Mouse (Mus musculus): ENCODE results near the gene Cdhr2. TPM values are rescaled to one million over a fixed set of nuclear protein-coding genes. Genes with fewer than 3 reads are reported as not detected.

The Cdhr2 gene
- not detected in 2 replicates for total RNA-seq (2023)

DNA sequence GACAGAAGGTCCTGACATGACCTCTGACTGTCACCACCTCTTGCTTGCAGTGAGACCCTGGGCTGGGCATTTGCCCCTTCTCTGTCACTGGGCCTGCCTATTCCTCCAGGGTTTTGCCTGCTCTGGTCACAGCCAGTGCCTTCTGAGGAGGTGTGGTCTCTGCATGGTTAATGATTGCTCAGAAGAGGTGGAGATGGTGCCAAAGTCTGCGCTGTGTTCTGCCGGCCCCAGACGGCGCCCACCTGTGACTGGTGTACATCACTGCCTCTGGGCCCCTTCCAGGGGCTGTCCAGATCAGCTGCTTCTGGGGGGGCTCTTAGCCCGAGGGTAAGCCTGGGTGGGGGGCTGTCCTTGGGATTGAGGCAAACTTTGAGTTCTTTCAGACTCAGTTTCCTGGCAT lies at the start of gene Cdhr2:
TSS of gene Cdhr2 (plus strand) at position 219 of the 400 bp plus-strand sequence.

DNA sequence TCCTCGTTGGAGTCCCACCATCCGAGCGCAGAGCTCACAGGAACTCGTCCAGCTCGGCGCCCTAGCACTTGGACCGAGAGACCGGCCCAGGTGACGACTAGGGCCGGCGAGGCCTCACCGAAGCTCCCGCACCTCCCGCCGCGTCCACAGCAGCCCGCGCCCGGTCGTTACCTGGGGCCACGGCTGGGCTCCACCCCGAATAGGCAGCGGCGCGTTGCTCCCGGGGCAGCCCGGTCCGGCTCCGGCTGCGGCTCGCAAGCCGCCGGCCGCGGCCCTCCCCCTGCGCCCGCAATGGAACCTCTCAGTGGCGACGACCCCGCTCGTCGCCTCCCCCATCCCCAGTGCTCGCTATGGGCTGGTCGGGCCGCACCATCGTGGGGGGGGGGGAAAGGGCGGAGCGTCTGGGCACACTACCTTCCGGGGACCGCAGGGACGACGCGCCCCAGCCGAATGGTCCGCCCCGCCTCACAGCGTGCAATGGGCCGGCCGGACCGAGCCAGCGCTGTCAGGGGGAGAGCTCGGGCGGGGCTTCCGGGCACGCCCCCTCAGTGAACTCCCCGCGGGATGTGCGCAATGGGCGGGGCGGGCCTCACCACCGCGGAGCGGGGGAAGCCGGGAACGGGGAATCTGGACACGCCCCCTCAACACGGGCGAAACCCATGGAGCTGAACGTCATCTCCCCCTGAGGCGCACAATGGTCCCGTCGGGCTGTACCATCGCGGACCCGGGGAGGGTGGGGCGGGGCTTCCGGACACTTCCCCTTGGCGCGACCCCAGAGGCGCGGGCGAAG lies 7.5 kb upstream of the Cdhr2 start, which contains the start of gene Rnf44:
TSS of gene Rnf44 (minus strand) at position 350 of the 790 bp plus-strand sequence.

DNA sequence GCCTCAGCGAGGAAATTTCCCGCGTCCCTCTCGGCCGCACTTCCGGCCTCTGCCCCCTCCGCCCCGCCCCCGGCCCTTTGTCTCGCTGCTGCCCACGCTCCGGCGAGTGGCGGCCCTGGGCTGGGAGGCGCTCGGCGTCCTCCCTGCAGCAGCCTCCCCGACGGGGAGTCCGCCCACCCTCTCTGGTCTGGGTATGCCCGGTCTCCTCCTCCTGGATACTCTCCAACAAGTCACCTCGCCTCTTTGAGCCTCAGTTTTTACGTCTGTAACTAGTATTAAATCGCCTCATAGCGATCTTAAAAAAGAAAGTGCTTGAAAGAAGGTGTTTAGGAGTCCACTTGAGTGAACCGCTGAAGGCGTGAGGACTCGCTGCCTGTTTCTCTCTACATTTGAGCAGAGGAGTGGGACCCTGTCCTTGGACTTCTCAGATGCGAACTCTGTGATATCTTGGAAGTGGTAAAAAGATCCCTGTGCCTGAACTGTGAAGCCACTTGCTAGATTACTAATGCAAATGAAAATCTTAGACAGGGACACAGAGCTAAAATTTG lies 48.7 kb downstream of the Cdhr2 start, which contains the start of gene Gprin1:
TSS of gene Gprin1 (minus strand) at position 11 of the 548 bp plus-strand sequence.

DNA sequence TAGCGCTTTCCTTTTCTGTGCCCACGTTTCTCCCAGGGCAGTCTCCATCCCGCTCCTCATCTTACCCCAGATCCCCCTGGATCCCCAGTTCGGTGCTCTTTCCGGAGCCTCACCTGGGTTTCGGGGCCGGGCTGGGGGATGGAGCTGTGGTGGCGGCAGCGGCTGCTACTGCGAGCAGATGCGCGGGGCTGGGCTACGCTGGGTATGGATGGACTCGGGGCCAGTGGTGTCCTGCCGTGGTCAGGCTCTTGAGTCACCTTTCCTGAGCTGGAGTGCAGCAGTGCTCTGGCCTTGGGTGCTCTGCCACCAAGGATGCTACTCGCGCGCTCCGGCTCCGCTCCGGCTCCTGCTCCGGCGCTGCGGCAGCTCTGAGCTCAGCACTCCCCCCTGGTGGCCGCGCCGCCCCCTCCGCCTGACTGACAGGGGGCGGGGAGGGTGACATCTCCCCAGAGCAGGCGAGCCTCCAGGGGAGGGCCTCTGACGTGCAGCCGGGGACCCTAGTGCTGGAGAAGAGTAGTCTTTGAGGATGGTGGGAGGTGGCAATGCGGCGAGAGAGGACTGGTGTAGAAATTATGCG lies 65.0 kb downstream of the Cdhr2 start, which contains the start of gene Sncb:
TSS of gene Sncb (minus strand) at position 404 of the 577 bp plus-strand sequence.

DNA sequence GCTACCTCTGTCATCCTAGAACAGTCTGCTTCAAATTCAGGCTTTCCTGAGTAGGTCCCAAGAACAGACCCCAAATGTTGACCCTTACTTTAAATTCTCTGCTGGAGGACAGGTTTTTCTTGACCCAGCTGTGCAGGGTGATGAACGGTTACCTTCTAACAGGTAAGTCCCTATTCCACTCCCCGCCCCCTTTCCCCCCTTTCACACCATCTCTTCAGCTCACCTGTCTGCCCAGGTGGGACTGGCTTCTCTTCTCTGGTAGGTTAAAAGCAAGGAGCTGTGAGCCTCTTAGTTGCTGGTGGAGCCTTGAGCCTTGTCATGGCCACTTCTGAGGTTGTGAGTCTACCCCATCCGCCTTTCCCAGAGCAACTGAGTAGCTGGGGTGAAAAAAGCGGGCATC lies 82.4 kb downstream of the Cdhr2 start, which contains the start of gene Eif4e1b:
TSS of gene Eif4e1b (plus strand) at position 301 of the 400 bp plus-strand sequence.

Other genes with a start within 250 kb of the Cdhr2 start
- gene Thoc3, start 232.6 kb upstream of the Cdhr2 start, total RNA-seq (2023), result 16.2 and 18.5 TPM in 2 replicates
- gene Simc1, start 197.7 kb upstream of the Cdhr2 start, total RNA-seq (2023), result 7.0 and 8.7 TPM in 2 replicates
- 33.0 and 41.5 TPM in 2 replicates for gene 4833439L19Rik, start 136.0 kb upstream of the Cdhr2 start, total RNA-seq (2023)
- 2.4 and 3.3 TPM in 2 replicates for gene Arl10, start 126.4 kb upstream of the Cdhr2 start, total RNA-seq (2023)
- gene Nop16, start 111.4 kb upstream of the Cdhr2 start, total RNA-seq (2023), result 4.1 and 5.1 TPM in 2 replicates
- 51.2 and 66.0 TPM in 2 replicates for gene Higd2a, start 111.3 kb upstream of the Cdhr2 start, total RNA-seq (2023)
- 5.9 TPM in 2 replicates for gene Cltb, start 90.1 kb upstream of the Cdhr2 start, total RNA-seq (2023)
- gene Faf2, start 79.7 kb upstream of the Cdhr2 start, total RNA-seq (2023), result 45.8 and 53.2 TPM in 2 replicates
- 170 and 203 TPM in 2 replicates for gene Rnf44, start 7.6 kb upstream of the Cdhr2 start, total RNA-seq (2023)
- not detected in 2 replicates for gene Gprin1, start 48.4 kb downstream of the Cdhr2 start, total RNA-seq (2023)
- not detected in 2 replicates for gene Sncb, start 65.1 kb downstream of the Cdhr2 start, total RNA-seq (2023)
- not detected in 2 replicates for gene Eif4e1b, start 82.5 kb downstream of the Cdhr2 start, total RNA-seq (2023)
- gene Tspan17, start 87.9 kb downstream of the Cdhr2 start, total RNA-seq (2023), result 5.8 and 5.9 TPM in 2 replicates
- gene Unc5a, start 247.9 kb downstream of the Cdhr2 start, total RNA-seq (2023), result 0.25 TPM in 1 of 2 replicates, not detected in the other

Data from neutrophil, adult 65 days (primary cell).